Mouse (Mus musculus) layer of hippocampus, adult 2 months (tissue): Measurements from ENCODE around the gene Clasrp. TPM values are rescaled to one million over a fixed set of nuclear protein-coding genes. Genes with fewer than 3 reads are reported as not detected.
A peak's percentile ranks its signal among the peaks of the same experiment; 100 is the strongest.

ENCODE experiments used
- DNase-seq, 2 experiments: peaks; one replicate each; pipeline ENCODE4 v3.0.0; 2022; ENCODE audit warnings: low spot score in 2 of 2
- H3K27ac ChIP-seq: fragments of 200-600 bp; 2 replicates; pipeline ENCODE4 v1.8.1; 2022
- H3K4me3 ChIP-seq: fragments of 200-600 bp; 2 replicates; pipeline ENCODE4 v1.8.1; 2022; ENCODE audit warnings: mild to moderate bottlenecking
- CTCF ChIP-seq: fragments of 200-600 bp; conservative IDR thresholded peaks from 2 replicates; pipeline ENCODE4 v1.8.1; 2022; ENCODE audit warnings: antibody characterized with exemption, mild to moderate bottlenecking, moderate library complexity
- long read RNA-seq, 2 experiments: library from polyadenylated mRNA; stranded (forward); transcript quantifications; one replicate each; pipeline ENCODE4 v2.0.0; 2021; ENCODE audit warnings: borderline mapping rate in 2 of 2
- total RNA-seq, 2 experiments: library from RNA; stranded (reverse); gene quantifications; 2 replicates each; pipeline ENCODE4 v1.2.3; 2021

Gene Clasrp
- total RNA-seq, result 100 to 1,000 TPM in 1 of 2 experiments, 10 to 100 TPM in 1; 95.4 to 112 TPM
- long read RNA-seq, experiment 1, partial matches to known transcripts, result 1 of 38 reads
- long read RNA-seq, experiment 1, other reads (novel, unspliced or antisense), result 32 of 38 reads
- long read RNA-seq, experiment 2, transcript Clasrp-209 (21 exons, 2,151 nt), result major isoform, 12 of 68 reads
- long read RNA-seq, experiment 2, partial matches to known transcripts, result 7 of 68 reads
- long read RNA-seq, experiment 2, other reads (novel, unspliced or antisense), result 44 of 68 reads

DNA sequence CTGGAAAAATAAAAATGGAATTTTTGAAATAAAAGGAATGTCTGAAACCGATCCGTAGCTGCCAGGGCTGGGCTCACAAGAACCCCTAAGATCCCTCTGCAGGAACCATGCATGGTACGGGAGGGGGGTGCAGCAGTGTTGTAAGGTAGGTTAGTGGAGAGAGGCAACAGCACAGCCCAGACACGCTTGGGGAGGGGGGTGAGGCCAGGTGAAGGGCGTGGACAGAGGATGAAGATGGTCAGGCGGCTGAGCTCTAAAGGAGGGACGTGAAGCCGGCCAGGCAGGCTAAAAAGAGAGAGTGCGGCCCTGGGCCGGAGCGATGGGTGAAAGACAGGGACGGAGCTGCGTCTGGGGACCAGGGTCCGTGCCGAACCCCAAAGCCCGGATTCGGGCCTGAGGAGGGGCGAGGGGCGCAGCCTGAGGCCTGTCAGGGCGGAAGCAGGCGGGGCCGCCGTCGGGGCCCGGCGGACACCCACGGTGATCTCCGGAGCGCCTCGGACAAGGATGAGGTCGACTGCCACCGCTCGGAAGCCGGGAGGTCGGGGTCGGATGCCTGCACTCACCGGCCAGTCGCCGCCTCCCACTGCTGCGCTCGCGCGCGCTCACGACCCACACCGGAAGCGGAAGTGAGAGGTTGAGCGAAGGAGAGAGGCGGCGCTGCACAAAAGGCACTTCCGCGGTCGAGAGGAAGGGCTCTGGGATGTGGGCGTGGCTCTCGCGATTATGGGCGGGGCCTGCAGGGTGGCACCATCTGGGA, at the start of gene Clasrp:
Clasrp (minus strand) TSS at position 638 of the 757 bp plus-strand sequence.
- TF ChIP-seq CTCF, result no peak
- peak within 1 kb of the TSS; percentile 97 for H3K4me3 ChIP-seq
- peak within 1 kb of the TSS; percentile 90 for H3K27ac ChIP-seq
- DNase-seq, result peak; percentile 94 to 95

DNA sequence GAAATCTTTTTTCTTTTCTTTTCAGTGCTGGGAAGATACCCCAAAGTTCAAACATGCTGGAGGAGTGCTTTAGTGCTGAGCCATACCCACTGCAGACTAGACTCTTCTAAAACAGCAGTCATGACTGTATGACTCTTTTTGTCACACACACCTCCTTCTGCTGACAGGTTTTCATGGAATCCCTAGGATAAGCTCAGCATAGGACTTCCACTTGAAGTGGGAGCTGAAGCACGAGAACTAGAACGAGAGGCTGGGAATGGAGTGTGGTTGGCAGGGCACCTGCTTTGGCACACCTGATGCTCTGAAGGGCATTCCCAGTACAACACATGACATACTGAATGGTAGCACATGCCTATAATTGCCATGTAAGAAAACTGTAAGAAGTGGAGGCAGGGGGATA, 48.3 kb upstream of the Clasrp start:
- TF ChIP-seq CTCF, result no peak
- Histone ChIP-seq H3K4me3 (no peak overlapping the region), H3K27ac (no peak overlapping the region)
- no peak for DNase-seq

DNA sequence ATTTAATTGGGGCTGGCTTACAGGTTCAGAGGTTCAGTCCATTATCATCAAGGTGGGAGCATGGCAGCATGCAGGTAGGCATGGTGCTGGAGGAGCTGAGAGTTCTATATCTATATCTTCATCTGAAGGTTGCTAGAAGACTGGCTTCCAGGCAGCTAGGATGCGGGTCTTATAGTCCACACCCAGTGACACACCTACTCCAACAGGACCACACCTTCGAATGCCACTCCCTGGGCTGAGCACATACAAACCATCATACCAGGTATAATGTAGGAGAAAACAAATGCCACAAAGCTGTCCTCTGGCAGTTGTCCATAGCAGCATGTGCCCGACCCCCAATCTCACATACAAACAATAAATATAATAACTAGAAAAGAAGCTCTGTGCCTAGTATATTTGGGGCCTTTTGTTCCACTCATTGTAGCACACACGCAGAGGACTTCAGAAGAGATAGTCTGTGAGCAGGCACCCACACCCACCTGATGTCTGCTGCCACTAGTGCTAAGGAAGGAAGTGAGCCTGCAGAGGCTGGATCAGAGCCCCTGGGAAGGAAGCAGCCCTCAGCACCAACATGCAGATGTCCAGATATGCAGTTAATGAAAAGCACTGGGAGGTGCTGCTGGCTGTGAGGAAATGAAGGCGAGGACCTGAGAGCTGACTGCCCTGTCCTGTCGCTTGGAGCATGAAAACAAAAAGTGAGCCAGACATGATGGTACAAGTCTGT, 46.9 kb upstream of the Clasrp start:
- no peak overlapping the region for H3K4me3 ChIP-seq
- no peak for TF ChIP-seq CTCF
- peak overlapping the region; percentile 3; the same call in 1 of the 2 replicates for H3K27ac ChIP-seq
- no peak for DNase-seq

DNA sequence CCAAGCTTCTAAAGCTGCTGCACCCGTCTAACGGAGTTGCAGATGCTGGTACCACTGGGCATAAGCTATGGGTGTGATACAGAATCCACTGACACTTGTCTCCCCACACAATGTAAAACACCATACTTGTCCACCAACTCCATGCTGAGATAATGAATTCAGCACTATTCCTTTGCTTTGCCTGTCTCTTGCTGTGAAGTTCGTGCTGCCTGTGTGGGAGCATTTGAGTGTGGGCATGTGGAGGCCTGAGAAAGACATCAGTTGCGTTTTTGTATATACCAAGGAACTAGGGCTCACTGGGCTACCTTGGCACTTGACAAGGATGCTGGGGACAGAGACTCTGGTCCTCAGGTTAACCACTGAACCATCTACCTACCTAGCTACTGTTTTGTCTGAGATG, 36.9 kb upstream of the Clasrp start:
- 0 out of 2 replicates have a peak overlapping the region, but pooled peaks have one; percentile 4 for H3K27ac ChIP-seq
- H3K4me3 ChIP-seq, result no peak overlapping the region
- TF ChIP-seq CTCF, result no peak
- no peak for DNase-seq

DNA sequence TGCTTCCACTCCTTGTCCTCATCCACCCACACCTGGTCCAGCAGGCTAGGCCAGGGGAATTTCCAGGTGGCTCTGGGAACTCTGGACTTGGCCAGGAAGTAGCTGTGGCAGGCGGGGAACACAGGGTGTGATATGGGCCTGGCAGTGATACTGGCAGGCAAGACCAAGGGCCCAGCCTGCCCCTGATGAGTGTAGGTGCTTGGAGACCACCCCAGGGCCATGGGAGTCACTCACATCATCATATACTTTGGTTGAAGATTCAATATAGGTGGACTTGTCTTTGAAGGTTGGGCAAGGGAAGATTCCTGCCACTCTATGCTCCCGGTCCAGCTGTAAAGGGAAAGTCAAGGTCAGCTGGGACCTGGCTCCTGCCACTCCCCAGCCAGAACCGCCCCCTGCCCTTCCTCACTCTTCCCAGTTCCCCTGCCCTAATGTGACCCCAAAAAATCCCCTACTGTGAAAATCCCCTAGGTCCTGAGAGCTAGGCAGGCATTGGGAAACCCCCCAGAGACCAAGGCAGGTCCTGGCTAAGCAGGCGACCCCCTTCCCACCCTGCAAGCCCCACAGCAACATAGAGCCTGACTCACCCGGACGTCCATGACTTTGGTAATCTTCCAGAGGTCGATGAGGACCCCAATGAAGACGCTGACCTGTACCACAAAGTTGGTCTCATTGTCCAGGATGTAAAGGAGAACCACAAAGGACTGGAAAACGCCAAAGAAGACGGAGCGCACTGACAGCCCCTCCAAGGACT, 31.0 kb upstream of the Clasrp start:
- TF ChIP-seq CTCF, result no peak
- no peak for DNase-seq
- no peak overlapping the region for H3K4me3 ChIP-seq
- no peak overlapping the region for H3K27ac ChIP-seq

DNA sequence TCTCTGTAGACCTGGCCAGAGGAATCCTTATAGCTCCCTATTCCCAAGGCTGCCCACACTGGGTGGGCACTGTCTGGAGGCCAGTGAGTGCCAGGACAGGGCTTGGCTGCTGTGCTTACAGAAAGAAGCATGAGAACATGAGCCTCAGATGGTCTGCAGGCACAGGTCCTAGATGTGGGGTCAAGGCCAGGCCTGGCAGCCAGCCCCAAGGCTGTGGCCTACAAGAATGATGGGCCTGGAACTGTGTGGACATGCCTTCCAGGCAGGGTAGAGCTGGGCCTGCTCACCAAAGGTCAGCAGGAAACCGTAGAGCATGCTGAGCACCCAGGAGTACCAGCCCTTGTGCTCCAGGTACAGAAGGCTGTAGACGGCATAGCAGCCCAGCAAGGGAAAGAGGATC, 30.3 kb upstream of the Clasrp start:
- Histone ChIP-seq H3K27ac (no peak overlapping the region), H3K4me3 (no peak overlapping the region)
- no peak for DNase-seq
- no peak for TF ChIP-seq CTCF

DNA sequence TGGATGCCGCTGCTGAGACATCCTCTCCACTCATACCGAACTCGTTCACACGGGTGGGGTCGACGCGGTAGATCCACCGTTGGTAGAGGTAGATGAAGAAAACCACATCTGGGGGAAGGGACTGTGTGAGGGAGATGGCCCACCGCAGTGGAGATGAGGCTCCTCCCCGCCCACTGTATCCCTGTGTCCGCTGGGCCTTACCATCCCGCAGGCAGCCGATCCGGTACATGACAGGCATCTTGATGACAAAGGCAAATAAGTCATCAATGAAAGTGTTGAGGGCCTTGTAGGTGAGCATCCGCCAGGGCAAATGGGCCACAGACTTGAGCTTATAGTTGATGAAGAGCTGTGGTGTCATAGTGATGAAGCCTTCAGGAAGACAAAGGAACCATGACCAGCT, 29.6 kb upstream of the Clasrp start:
- H3K4me3 ChIP-seq, result no peak overlapping the region
- no peak overlapping the region for H3K27ac ChIP-seq
- no peak for DNase-seq
- no peak for TF ChIP-seq CTCF

DNA sequence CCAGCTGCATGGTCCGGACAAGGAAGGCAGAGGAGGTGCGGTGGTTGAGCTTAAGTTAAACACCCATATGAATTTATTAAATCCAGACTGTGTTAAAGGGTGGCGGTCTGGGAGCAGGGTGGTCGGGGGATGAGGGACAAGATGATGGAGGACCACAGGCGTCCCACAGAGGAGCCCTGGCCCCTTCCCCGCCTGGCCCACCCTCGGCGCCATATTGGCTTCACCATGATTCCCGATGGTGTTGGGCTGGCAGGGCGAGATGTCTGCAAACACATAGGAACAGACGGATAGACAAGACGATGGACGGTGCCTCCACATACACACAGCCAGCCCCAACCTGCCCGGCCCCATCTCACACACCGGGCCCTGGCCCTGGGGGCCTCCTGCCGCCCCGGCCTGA, 28.9 kb upstream of the Clasrp start:
- H3K27ac ChIP-seq, result no peak overlapping the region
- no peak for TF ChIP-seq CTCF
- no peak overlapping the region for H3K4me3 ChIP-seq
- DNase-seq, result no peak

DNA sequence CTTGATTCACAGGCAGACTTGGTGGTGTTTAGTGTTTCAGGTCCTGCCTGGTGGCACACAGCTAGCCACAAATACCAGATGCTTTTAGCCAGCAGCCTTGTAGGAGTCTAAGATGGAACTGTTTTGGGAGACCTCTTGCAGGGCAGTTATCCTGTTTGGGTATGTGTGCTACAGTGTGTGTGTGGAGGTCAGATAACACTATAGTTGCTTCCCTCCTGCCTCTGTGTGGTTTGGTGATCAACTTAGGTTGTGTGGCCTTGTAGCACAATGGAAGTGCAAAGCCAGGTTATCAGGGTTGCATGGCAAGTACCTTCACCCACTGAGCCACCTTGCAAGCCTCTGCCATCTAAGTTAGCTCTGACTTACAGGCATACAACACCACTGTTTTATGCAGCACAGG, 28.4 kb upstream of the Clasrp start:
- DNase-seq, result no peak
- no peak overlapping the region for H3K4me3 ChIP-seq
- no peak overlapping the region for H3K27ac ChIP-seq
- no peak for TF ChIP-seq CTCF

DNA sequence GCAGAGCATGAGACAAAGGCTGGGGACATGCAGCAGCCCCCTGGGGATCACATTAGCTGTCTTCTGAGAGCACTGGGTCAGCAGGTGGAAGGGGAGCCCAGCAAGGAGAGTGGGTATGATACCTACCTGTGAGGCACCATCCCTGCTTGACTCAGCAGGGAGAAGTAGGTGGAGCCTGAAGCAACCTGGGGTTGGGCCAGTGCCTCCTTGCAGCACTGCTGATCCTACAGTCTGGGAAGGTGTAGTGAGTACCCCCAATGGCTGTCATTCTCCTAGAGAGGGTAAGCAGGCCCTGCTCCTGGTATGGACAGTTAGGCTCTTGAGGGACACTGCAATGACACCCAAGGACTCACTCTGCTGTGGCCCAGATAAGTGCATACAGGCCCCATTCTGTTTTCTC, 28.0 kb upstream of the Clasrp start:
- Histone ChIP-seq H3K27ac (no peak overlapping the region), H3K4me3 (no peak overlapping the region)
- DNase-seq, result no peak
- TF ChIP-seq CTCF, result no peak

DNA sequence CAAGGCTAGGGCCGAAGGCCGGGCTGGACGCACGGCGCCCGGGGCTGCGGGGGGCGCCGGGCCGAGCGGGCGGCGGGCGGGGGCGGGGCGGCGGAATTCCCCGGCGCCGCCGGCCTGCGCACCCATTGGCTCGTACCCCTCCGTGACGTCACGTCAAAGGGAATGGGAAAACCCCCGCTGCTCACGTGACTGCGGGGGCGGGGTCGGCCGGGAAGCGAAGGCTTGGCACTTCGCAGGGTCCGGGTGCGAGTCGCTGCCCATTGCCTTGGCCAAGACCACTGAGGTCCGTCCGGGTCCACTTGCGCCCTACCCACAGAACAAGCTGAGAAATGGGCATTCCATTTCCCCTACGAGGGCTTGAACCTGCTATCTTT, 25.1 kb upstream of the Clasrp start, which contains the start of gene Relb:
Relb (minus strand) TSS at position 78 of the 374 bp plus-strand sequence.
- Histone ChIP-seq H3K27ac (peak within 1 kb of the TSS; percentile 86), H3K4me3 (peak within 1 kb of the TSS; percentile 91)
- TF ChIP-seq CTCF, result no peak
- DNase-seq, result peak; percentile 87 to 93

DNA sequence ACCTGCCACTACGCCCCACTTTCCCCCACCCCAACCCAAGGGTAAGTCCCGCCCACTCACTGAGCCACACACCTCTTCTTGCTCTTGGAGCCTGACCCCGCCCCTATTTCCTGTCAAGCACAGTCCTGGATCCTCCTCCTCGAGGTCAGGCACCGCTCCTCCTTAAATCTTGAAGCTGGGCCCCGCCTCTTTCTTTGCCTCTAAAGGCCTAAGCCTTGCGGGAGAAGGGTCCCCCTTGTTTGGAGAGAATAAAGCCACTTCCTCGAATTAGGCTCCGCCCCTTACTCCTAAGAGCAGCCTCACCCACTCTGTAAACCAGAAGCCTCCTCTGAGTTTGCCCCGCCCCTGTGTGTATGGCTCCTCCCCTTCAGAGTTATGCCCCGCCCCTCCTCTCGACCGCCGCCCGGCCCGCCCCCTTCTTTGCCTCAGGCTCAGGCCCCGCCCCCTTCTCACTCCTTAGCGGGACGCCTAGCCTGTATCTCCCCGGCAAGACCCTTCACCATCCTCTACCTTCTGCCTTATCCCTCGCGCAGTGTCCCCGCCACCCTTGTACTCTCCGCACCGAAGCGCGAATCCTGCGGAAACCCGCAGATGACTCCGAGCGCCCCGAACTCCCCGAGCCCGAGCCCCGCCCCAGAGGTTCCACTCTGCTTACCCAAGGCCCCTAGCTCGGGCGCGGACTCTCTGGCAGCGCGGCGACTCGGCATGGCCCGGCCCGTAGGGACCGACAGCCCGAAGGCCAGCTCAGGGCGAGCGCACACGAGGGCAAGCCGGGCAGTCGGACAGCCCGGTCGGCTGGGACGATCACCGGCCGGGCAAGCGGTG, 24.5 kb upstream of the Clasrp start:
- DNase-seq, result peak; percentile 82 to 90
- H3K27ac ChIP-seq, result peak overlapping the region; percentile 86
- H3K4me3 ChIP-seq, result peak overlapping the region; percentile 91
- TF ChIP-seq CTCF, result no peak
